Mouse (Mus musculus): ENCODE data around the gene Hprt.
"Not testable (repeated sequence)": the region's sequence is repeated elsewhere in the genome, so short reads cannot be mapped to it uniquely, and the experiment has no call there.

- TF ChIP-seq CTCF (IDR thresholded peaks at IDR 0.05; ENCODE audit: control insufficient read depth, insufficient read depth, insufficient read length); MAX (IDR thresholded peaks at IDR 0.05): not testable (repeated sequence)
Measured at GRCm38 (mm10) chrX:52994726-52995125, 6.8 kb downstream of the Hprt start.

All from C2C12 (cell line).